Mouse (Mus musculus) thymus, postnatal 25 days (tissue): ENCODE measurements around the gene Arid4a.
A peak's percentile ranks its signal among the peaks of the same experiment; 100 is the strongest.
"Not testable (repeated sequence)": the region's sequence is repeated elsewhere in the genome, so short reads cannot be mapped to it uniquely, and the experiment has no call there.

Experiments
- DNase-seq: peaks from one replicate; pipeline ENCODE4 v3.0.0; 2022

Gene Arid4a

GRCm38 (mm10) chr12:71055537-71055936 is 39.7 kb downstream of the Arid4a start:
- no peak for DNase-seq

GRCm38 (mm10) chr12:71059741-71060140 is 44.0 kb downstream of the Arid4a start:
- DNase-seq: no peak

- DNase-seq: no peak
Observed at GRCm38 (mm10) chr12:71069846-71070245, 54.1 kb downstream of the Arid4a start.

- DNase-seq: no peak
Observed at GRCm38 (mm10) chr12:71072048-71072447, 56.3 kb downstream of the Arid4a start.

GRCm38 (mm10) chr12:71073113-71073730 is 57.4 kb downstream of the Arid4a start:
- peak; percentile 47 for DNase-seq

- no peak for DNase-seq
Observed at GRCm38 (mm10) chr12:71086331-71086730, 70.5 kb downstream of the Arid4a start.

GRCm38 (mm10) chr12:71104275-71104674 is 88.5 kb downstream of the Arid4a start:
- DNase-seq: not testable (repeated sequence)

- DNase-seq: no peak
Observed at GRCm38 (mm10) chr12:71107216-71107771, 91.5 kb downstream of the Arid4a start.

- peak; percentile 5 for DNase-seq
Observed at GRCm38 (mm10) chr12:71111331-71111730, 95.5 kb downstream of the Arid4a start, which contains the start of gene Tomm20l. TSS of gene Tomm20l (plus strand) at chr12:71111428.

GRCm38 (mm10) chr12:71113074-71113473 is 97.3 kb downstream of the Arid4a start:
- DNase-seq: no peak

- DNase-seq: peak; percentile 61
Observed at GRCm38 (mm10) chr12:71113675-71114288, 98.0 kb downstream of the Arid4a start.

- no peak for DNase-seq
Observed at GRCm38 (mm10) chr12:71116411-71116810, 100.6 kb downstream of the Arid4a start.

GRCm38 (mm10) chr12:71122731-71123130 is 106.9 kb downstream of the Arid4a start:
- DNase-seq: no peak

- no peak for DNase-seq
Observed at GRCm38 (mm10) chr12:71123286-71123685, 107.5 kb downstream of the Arid4a start.

- DNase-seq: no peak
Observed at GRCm38 (mm10) chr12:71135581-71135980, 119.8 kb downstream of the Arid4a start.

GRCm38 (mm10) chr12:71136130-71136973 is 120.6 kb downstream of the Arid4a start, which contains the start of the genes Timm9 and 2700049A03Rik:
TSS of gene Timm9 (minus strand) at chr12:71136684.
TSS of gene 2700049A03Rik (plus strand) at chr12:71136848.
- DNase-seq: peak; percentile 82

GRCm38 (mm10) chr12:71136974-71137491 is 121.2 kb downstream of the Arid4a start:
- DNase-seq: peak; percentile 86

GRCm38 (mm10) chr12:71137686-71138085 is 121.9 kb downstream of the Arid4a start:
- no peak for DNase-seq

- DNase-seq: peak; percentile 22
Observed at GRCm38 (mm10) chr12:71139258-71139828, 123.6 kb downstream of the Arid4a start.

GRCm38 (mm10) chr12:71141189-71141588 is 125.4 kb downstream of the Arid4a start:
- DNase-seq: no peak

GRCm38 (mm10) chr12:71147641-71148040 is 131.9 kb downstream of the Arid4a start:
- DNase-seq: peak; percentile 58
